Mouse (Mus musculus) testis, adult 2 months (tissue): ENCODE results near the gene Kctd15.

Source experiments
- CTCF ChIP-seq: fragments of 200-500 bp; IDR thresholded peaks from 2 replicates; pipeline ENCODE4 v1.5.1; 2012; ENCODE audit warnings: low read depth, mild to moderate bottlenecking, inconsistent platforms, low read length, moderate library complexity; ENCODE audit not compliant: control insufficient read depth, insufficient read depth, insufficient replicate concordance
- POLR2A ChIP-seq: fragments of 200-500 bp; IDR thresholded peaks from 2 replicates; pipeline ENCODE4 v1.6.1; 2012; ENCODE audit warnings: low read depth, mild to moderate bottlenecking, inconsistent platforms, low read length, moderate library complexity; ENCODE audit not compliant: control insufficient read depth

DNA sequence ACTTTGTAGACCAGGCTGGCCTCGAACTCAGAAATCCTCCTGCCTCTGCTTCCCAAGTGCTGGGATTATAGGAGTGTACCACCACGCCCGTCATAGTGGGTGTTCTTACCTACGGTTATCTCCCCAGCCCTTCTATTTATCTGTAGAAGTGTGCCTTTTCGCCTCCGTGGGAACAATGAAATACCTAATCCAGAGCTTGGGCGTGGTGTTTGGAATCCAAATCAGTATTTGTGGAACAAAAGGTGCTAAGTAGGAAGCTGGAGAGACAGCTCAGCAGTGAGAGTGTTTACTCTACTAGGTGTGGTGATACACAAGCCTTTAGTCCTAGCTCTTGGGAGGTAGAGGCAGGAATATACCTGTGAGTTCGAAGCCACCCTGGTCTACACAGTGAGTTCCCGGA lies 58.5 kb downstream of the Kctd15 start:
- TF ChIP-seq POLR2A (no peak), CTCF (no peak)
